Mouse (Mus musculus) liver, embryonic 14.5 days (tissue): ENCODE data around the gene Mdp1. TPM values are rescaled to one million over a fixed set of nuclear protein-coding genes. Genes with fewer than 3 reads are reported as not detected.

Experiments
- ATAC-seq: fragments of 200-750 bp; cut with Nextera tagmentation; 2 replicates; pipeline ENCODE4 v1.8.0; 2017; ENCODE audit warnings: moderate number of reproducible peaks, mild to moderate bottlenecking, moderate library complexity; ENCODE audit not compliant: insufficient read depth
- DNase-seq, 3 experiments: peaks; one replicate each; pipeline ENCODE4 v3.0.0-alpha.2; 2012 to 2013; ENCODE audit warnings: low read depth in 3 of 3, low spot score in 3 of 3
- H3K27ac ChIP-seq: fragments of 300-500 bp; sonication (generic); 2 replicates; pipeline ENCODE4 v1.5.1; 2014; ENCODE audit warnings: moderate library complexity, mild to moderate bottlenecking, control low read depth, inconsistent platforms
- H3K27me3 ChIP-seq: fragments of 300-500 bp; sonication (generic); 2 replicates; pipeline ENCODE4 v1.6.1; 2014; ENCODE audit warnings: mild to moderate bottlenecking, low read length, moderate library complexity; ENCODE audit not compliant: control insufficient read depth, insufficient read depth
- H3K36me3 ChIP-seq: fragments of 300-500 bp; sonication (generic); replicated peaks from 2 replicates; pipeline ENCODE4 v1.6.1; 2014; ENCODE audit warnings: low read depth; ENCODE audit not compliant: control insufficient read depth, insufficient read depth
- H3K4me1 ChIP-seq, 2 experiments: fragments of 200-500 bp in 1 of 2; fragments of 300-500 bp in 1 of 2; sonication (generic) in 1 of 2; replicated peaks; 2 replicates each; pipeline ENCODE4 v1.6.1; 2012 to 2014; ENCODE audit warnings: antibody characterized with exemption in 1 of 2, inconsistent platforms in 1 of 2, low read length in 1 of 2; ENCODE audit not compliant: control insufficient read depth in 2 of 2, insufficient read depth in 2 of 2
- H3K4me2 ChIP-seq: fragments of 300-500 bp; sonication (generic); 2 replicates; pipeline ENCODE4 v1.6.1; 2014; ENCODE audit warnings: low read depth, mild to moderate bottlenecking, control low read depth, moderate library complexity
- H3K4me3 ChIP-seq, 2 experiments: fragments of 200-500 bp in 1 of 2; fragments of 300-500 bp in 1 of 2; sonication (generic) in 1 of 2; 2 replicates each; pipeline ENCODE4 v1.5.1; 2012 to 2014; ENCODE audit warnings: low read depth in 2 of 2, low read length in 2 of 2, mild to moderate bottlenecking in 2 of 2, control low read depth in 1 of 2, inconsistent platforms in 1 of 2, moderate library complexity in 1 of 2; ENCODE audit not compliant: insufficient read depth in 1 of 2
- H3K9ac ChIP-seq: fragments of 300-500 bp; sonication (generic); replicated peaks from 2 replicates; pipeline ENCODE4 v1.6.1; 2014; ENCODE audit warnings: mild to moderate bottlenecking, control low read depth, moderate library complexity
- H3K9me3 ChIP-seq: fragments of 300-500 bp; sonication (generic); 2 replicates; pipeline ENCODE4 v1.6.1; 2016; ENCODE audit warnings: low read length, mixed read lengths; ENCODE audit not compliant: control insufficient read depth
- CTCF ChIP-seq: IDR thresholded peaks from 2 replicates; pipeline ENCODE4 v1.5.1; 2016; ENCODE audit warnings: antibody characterized with exemption, low read depth, control low read depth
- EP300 ChIP-seq: IDR thresholded peaks from 2 replicates; pipeline ENCODE4 v1.6.1; 2016; ENCODE audit warnings: antibody characterized with exemption, low read depth
- WGBS: fragments of 180-500 bp; shearing (Covaris S2); extraction: QIAGEN DNeasy Blood & Tissue Kit; methylation state at CpG from one replicate; pipeline ENCODE4 v1.1.7; 2014; ENCODE audit not compliant: insufficient replicate concordance; 5-methylcytosine and 5-hydroxymethylcytosine counted together
- polyA plus RNA-seq, 2 experiments: library from polyadenylated mRNA; depleted of rRNA in 1 of 2; stranded (reverse) in 1 of 2; unstranded in 1 of 2; fragments of >200 nt; fragmentation: Nextera tagmentation in 1 of 2; extraction: Ambion mirVana in 1 of 2; gene quantifications; 2 replicates each; pipeline versions ENCODE4 v1.2.1 to v1.2.3; 2012 to 2014

The Mdp1 gene
- polyA plus RNA-seq, 2 experiments: 13.4 to 15.5 TPM

- DNase-seq (no peak), ATAC-seq (no peak)
- no peaks in the 10 kb centered on the region for H3K27me3 ChIP-seq
- no peak overlapping the region for H3K4me2 ChIP-seq
- H3K4me3 ChIP-seq: no peak overlapping the region
- H3K4me1 ChIP-seq: peaks cover 2 to 12% of the 10 kb centered on the region in 2 experiments; a peak in 3 of 4 replicates
- H3K36me3 ChIP-seq: peaks cover 43% of the 10 kb centered on the region
- no peak overlapping the region for H3K9ac ChIP-seq
- H3K9me3 ChIP-seq: no peaks in the 10 kb centered on the region
- H3K27ac ChIP-seq: no peak overlapping the region
- 70% methylated on average over 4 of the region's 4 CpGs for WGBS
- no peak for TF ChIP-seq CTCF
- TF ChIP-seq EP300: no peak
Measured at GRCm38 (mm10) chr14:55677615-55678014, 17.3 kb upstream of the Mdp1 start.

DNA sequence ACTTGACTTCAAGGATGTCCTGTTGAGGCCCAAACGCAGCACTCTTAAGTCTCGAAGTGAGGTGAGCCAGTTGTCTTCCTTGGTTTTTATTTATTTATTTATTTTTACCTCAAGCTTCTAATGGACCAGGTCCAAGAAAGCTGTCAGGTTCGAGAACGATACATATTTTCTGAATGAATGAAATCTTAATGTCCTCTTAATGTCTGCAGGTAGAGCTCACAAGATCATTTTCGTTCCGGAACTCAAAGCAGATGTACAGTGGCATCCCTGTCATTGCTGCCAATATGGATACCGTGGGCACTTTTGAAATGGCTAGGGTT lies 12.4 kb upstream of the Mdp1 start:
- Histone ChIP-seq H3K27ac (peak overlapping the region; percentile 90), H3K9ac (peak overlapping the region; percentile 90), H3K4me2 (peak overlapping the region; percentile 95), H3K27me3 (no peaks in the 10 kb centered on the region), H3K36me3 (peaks cover 22% of the 10 kb centered on the region), H3K9me3 (no peaks in the 10 kb centered on the region), H3K4me3 (peak overlapping the region; percentile 90 to 99), H3K4me1 (peaks cover 3 to 4% of the 10 kb centered on the region in 2 experiments; a peak in 2 of 4 replicates)
- no peak for ATAC-seq
- TF ChIP-seq CTCF (no peak), EP300 (no peak)
- 56% methylated on average over 7 of the region's 7 CpGs for WGBS
- DNase-seq: no peak

DNA sequence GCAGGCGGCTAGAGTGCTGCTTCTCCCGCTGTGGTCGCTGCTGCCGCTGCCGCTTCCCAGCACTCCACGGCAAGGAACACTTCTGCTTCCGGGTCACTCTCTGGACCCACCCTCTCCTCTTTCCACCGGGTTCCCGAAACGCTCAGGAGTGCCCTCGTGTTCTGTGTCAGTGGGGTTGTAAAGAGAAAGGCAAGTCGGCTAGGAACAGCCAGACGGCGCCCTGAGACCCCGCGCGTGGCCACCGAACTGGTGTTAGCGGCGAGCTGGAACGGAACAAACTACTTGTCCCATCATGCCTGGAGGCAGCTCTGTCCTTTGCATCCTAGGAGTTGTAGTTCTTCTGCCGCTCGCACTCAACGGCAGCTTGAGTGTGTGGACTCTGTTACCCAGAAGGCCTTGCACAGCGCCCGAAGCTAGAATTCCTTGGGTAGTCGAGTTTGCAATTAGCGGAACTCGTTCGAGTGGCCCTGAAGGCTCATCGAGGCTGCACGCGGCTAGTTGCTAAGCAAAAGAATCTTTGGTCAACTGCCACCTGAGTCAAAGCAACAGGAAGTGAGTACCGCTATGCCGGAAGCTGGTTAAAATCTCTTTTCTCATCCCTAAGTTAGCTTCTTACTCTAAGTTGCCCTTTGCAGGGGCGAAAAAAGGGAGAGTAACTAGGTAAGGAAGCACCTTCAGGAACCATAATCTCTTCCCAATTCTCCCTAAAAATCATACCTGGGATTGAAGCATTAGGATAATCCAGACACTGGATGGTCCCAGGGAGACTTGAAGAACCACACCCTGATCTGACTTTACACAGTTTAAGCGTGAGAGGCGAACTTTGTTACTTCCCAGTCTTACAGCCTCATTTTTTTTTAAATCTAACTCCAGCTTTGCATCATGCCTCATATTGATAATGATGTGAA lies 11.8 kb upstream of the Mdp1 start, which contains the start of the genes Gmpr2 and Nedd8:
Gene Gmpr2 (plus strand): TSS at position 109 of the 908 bp plus-strand sequence.
Gene Nedd8 (minus strand): TSS at position 292 of the 908 bp plus-strand sequence.
- peaks cover 20% of the 10 kb centered on the region for H3K36me3 ChIP-seq
- peak within 1 kb of the TSS; percentile 90 for H3K27ac ChIP-seq
- peak within 1 kb of the TSS; percentile 95 for H3K4me2 ChIP-seq
- WGBS: under 1% methylated on average over 38 of the region's 38 CpGs
- H3K4me3 ChIP-seq: peak within 1 kb of the TSS; percentile 90 to 99
- no peaks in the 10 kb centered on the region for H3K9me3 ChIP-seq
- H3K27me3 ChIP-seq: no peaks in the 10 kb centered on the region
- peak; percentile 90 to 94 (median 92) for DNase-seq
- peak; percentile 98 for ATAC-seq
- TF ChIP-seq EP300 (no peak), CTCF (no peak)
- H3K9ac ChIP-seq: peak within 1 kb of the TSS; percentile 90
- H3K4me1 ChIP-seq: peaks cover 3 to 4% of the 10 kb centered on the region in 2 experiments; a peak in 2 of 4 replicates

DNA sequence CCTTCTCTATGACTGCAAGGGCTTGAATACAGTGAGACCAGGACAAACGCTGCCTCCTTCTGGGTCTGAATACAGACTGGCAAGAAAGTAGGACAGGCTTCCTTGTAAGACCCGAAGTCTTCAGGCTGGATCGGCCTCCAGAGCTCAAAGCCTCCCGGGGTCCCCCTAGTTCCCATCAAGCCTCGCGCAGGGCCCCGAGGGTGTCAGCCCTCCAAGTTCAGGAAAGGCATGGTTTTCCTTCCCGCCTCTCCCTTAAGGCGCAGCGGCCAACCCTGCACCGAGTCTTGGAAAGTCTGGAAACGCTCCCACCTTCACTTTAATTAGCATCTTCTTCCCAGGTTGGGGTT lies 11.2 kb upstream of the Mdp1 start:
- Histone ChIP-seq H3K4me1 (peaks cover 3 to 4% of the 10 kb centered on the region in 2 experiments; a peak in 2 of 4 replicates), H3K9ac (peak overlapping the region; percentile 90), H3K9me3 (no peaks in the 10 kb centered on the region), H3K4me3 (peak overlapping the region; percentile 90 to 99), H3K27ac (peak overlapping the region; percentile 90), H3K27me3 (no peaks in the 10 kb centered on the region), H3K36me3 (peaks cover 16% of the 10 kb centered on the region), H3K4me2 (peak overlapping the region; percentile 95)
- ATAC-seq (peak; percentile 17; the same call in 1 of the 2 replicates), DNase-seq (no peak)
- no peak for TF ChIP-seq CTCF
- no peak for TF ChIP-seq EP300
- 0% methylated on average over 12 of the region's 12 CpGs for WGBS

- H3K9ac ChIP-seq: peak overlapping the region; percentile 74; the same call in 1 of the 2 replicates
- H3K4me1 ChIP-seq: peaks cover 8 to 9% of the 10 kb centered on the region in 2 experiments; a peak in 3 of 4 replicates
- no peak overlapping the region for H3K27ac ChIP-seq
- peak overlapping the region in 1 of 2 experiments; percentile 70; a peak in 3 of 4 replicates for H3K4me3 ChIP-seq
- H3K4me2 ChIP-seq: peak overlapping the region; percentile 69
- ATAC-seq (no peak), DNase-seq (no peak)
- TF ChIP-seq CTCF (no peak), EP300 (no peak)
- H3K9me3 ChIP-seq: no peaks in the 10 kb centered on the region
- WGBS: 47% methylated on average over 2 of the region's 2 CpGs
- H3K36me3 ChIP-seq: peaks cover 17% of the 10 kb centered on the region
- no peaks in the 10 kb centered on the region for H3K27me3 ChIP-seq
Measured at GRCm38 (mm10) chr14:55660636-55661035, 328 bp upstream of the Mdp1 start.
